Mouse (Mus musculus): Measurements from ENCODE around the gene Ngrn. TPM values are rescaled to one million over a fixed set of nuclear protein-coding genes. Genes with fewer than 3 reads are reported as not detected.

Ngrn gene
- total and polyA plus RNA-seq, 2 experiments from 2014 or later: 50.9 to 80.6 TPM

- 57% methylated on average over 9 of the region's 9 CpGs for WGBS
- H3K4me3 ChIP-seq (ENCODE audit: low read depth, low read length): peak overlapping the region; percentile 68; the same call in 1 of the 2 replicates
- H3K27me3 ChIP-seq (ENCODE audit: insufficient read depth, low read length): no peaks in the 10 kb centered on the region; the same call in 1 of the 2 replicates
- H3K36me3 ChIP-seq (ENCODE audit: insufficient read depth, low read length): peaks cover 7% of the 10 kb centered on the region; the same call in 1 of the 2 replicates
- no peak overlapping the region for H3K9ac ChIP-seq (replicated peaks; ENCODE audit: low read length, poor library complexity, severe bottlenecking)
- DNase-seq (ENCODE audit: low spot score) (no peak), ATAC-seq (ENCODE audit: low FRiP score) (no peak)
- no peaks in the 10 kb centered on the region for H3K4me1 ChIP-seq (ENCODE audit: insufficient read depth, low read length)
- no peak for TF ChIP-seq CTCF (IDR thresholded peaks at IDR 0.05)
- H3K4me2 ChIP-seq (ENCODE audit: low read depth, low read length, poor library complexity, severe bottlenecking): peak overlapping the region; percentile 76
- no peaks in the 10 kb centered on the region for H3K9me3 ChIP-seq (ENCODE audit: low read length)
- H3K27ac ChIP-seq (ENCODE audit: low read depth, low read length): no peak overlapping the region
These were observed 27.2 kb upstream of the Ngrn start for GRCm38 (mm10) chr7:80233799-80234198.

GRCm38 (mm10) chr7:80238542-80238941 lies 22.5 kb upstream of the Ngrn start:
- no peak for ATAC-seq (ENCODE audit: low FRiP score)
- Histone ChIP-seq H3K36me3 (ENCODE audit: insufficient read depth, low read length) (peaks cover 19% of the 10 kb centered on the region), H3K4me3 (ENCODE audit: low read depth, low read length) (no peak overlapping the region), H3K27ac (ENCODE audit: low read depth, low read length) (no peak overlapping the region), H3K4me1 (ENCODE audit: insufficient read depth, low read length) (no peaks in the 10 kb centered on the region), H3K27me3 (ENCODE audit: insufficient read depth, low read length) (no peaks in the 10 kb centered on the region), H3K9ac (replicated peaks; ENCODE audit: low read length, poor library complexity, severe bottlenecking) (no peak overlapping the region), H3K9me3 (ENCODE audit: low read length) (no peaks in the 10 kb centered on the region), H3K4me2 (ENCODE audit: low read depth, low read length, poor library complexity, severe bottlenecking) (no peak overlapping the region)
- WGBS: 91% methylated on average over 10 of the region's 10 CpGs
- TF ChIP-seq CTCF (IDR thresholded peaks at IDR 0.05): no peak
- DNase-seq (ENCODE audit: low spot score): no peak

- 87% methylated on average over 4 of the region's 4 CpGs for WGBS
- DNase-seq (ENCODE audit: low spot score) (no peak), ATAC-seq (ENCODE audit: low FRiP score) (no peak)
- no peak overlapping the region for H3K4me3 ChIP-seq (ENCODE audit: low read depth, low read length)
- no peaks in the 10 kb centered on the region for H3K4me1 ChIP-seq (ENCODE audit: insufficient read depth, low read length)
- peaks cover 19% of the 10 kb centered on the region for H3K36me3 ChIP-seq (ENCODE audit: insufficient read depth, low read length)
- no peak overlapping the region for H3K9ac ChIP-seq (replicated peaks; ENCODE audit: low read length, poor library complexity, severe bottlenecking)
- H3K9me3 ChIP-seq (ENCODE audit: low read length): no peaks in the 10 kb centered on the region
- TF ChIP-seq CTCF (IDR thresholded peaks at IDR 0.05): no peak
- no peak overlapping the region for H3K27ac ChIP-seq (ENCODE audit: low read depth, low read length)
- H3K4me2 ChIP-seq (ENCODE audit: low read depth, low read length, poor library complexity, severe bottlenecking): no peak overlapping the region
- no peaks in the 10 kb centered on the region for H3K27me3 ChIP-seq (ENCODE audit: insufficient read depth, low read length)
These were observed 19.4 kb upstream of the Ngrn start for GRCm38 (mm10) chr7:80241661-80242060.

GRCm38 (mm10) chr7:80244851-80245250 lies 16.2 kb upstream of the Ngrn start:
- TF ChIP-seq CTCF (IDR thresholded peaks at IDR 0.05): no peak
- H3K27me3 ChIP-seq (ENCODE audit: insufficient read depth, low read length): no peaks in the 10 kb centered on the region
- H3K4me1 ChIP-seq (ENCODE audit: insufficient read depth, low read length): no peaks in the 10 kb centered on the region
- H3K4me2 ChIP-seq (ENCODE audit: low read depth, low read length, poor library complexity, severe bottlenecking): no peak overlapping the region
- H3K4me3 ChIP-seq (ENCODE audit: low read depth, low read length): no peak overlapping the region
- DNase-seq (ENCODE audit: low spot score) (no peak), ATAC-seq (ENCODE audit: low FRiP score) (no peak)
- H3K9ac ChIP-seq (replicated peaks; ENCODE audit: low read length, poor library complexity, severe bottlenecking): no peak overlapping the region
- no peak overlapping the region for H3K27ac ChIP-seq (ENCODE audit: low read depth, low read length)
- H3K36me3 ChIP-seq (ENCODE audit: insufficient read depth, low read length): peaks cover 5% of the 10 kb centered on the region
- H3K9me3 ChIP-seq (ENCODE audit: low read length): no peaks in the 10 kb centered on the region
- WGBS: 93% methylated on average over 4 of the region's 4 CpGs

GRCm38 (mm10) chr7:80246148-80246721 lies 14.8 kb upstream of the Ngrn start, which contains the start of gene Ttll13:
Gene Ttll13 (plus strand): TSS chr7:80246376.
- peak; percentile 72 for TF ChIP-seq CTCF (IDR thresholded peaks at IDR 0.05)
- Histone ChIP-seq H3K27ac (ENCODE audit: low read depth, low read length) (peak within 1 kb of the TSS; percentile 77), H3K9me3 (ENCODE audit: low read length) (no peaks in the 10 kb centered on the region), H3K9ac (replicated peaks; ENCODE audit: low read length, poor library complexity, severe bottlenecking) (peak within 1 kb of the TSS; percentile 50), H3K4me1 (ENCODE audit: insufficient read depth, low read length) (no peaks in the 10 kb centered on the region), H3K36me3 (ENCODE audit: insufficient read depth, low read length) (no peaks in the 10 kb centered on the region), H3K4me2 (ENCODE audit: low read depth, low read length, poor library complexity, severe bottlenecking) (peak within 1 kb of the TSS; percentile 50), H3K27me3 (ENCODE audit: insufficient read depth, low read length) (no peaks in the 10 kb centered on the region), H3K4me3 (ENCODE audit: low read depth, low read length) (peak within 1 kb of the TSS; percentile 51)
- ATAC-seq (ENCODE audit: low FRiP score): peak; percentile 97
- WGBS: under 1% methylated on average over 47 of the region's 48 CpGs
- DNase-seq (ENCODE audit: low spot score): peak; percentile 99

GRCm38 (mm10) chr7:80246859-80247258 lies 14.2 kb upstream of the Ngrn start:
- H3K9me3 ChIP-seq (ENCODE audit: low read length): no peaks in the 10 kb centered on the region
- TF ChIP-seq CTCF (IDR thresholded peaks at IDR 0.05): no peak
- H3K27me3 ChIP-seq (ENCODE audit: insufficient read depth, low read length): no peaks in the 10 kb centered on the region
- H3K4me3 ChIP-seq (ENCODE audit: low read depth, low read length): peak overlapping the region; percentile 51
- 71% methylated on average over 7 of the region's 7 CpGs for WGBS
- H3K36me3 ChIP-seq (ENCODE audit: insufficient read depth, low read length): no peaks in the 10 kb centered on the region
- no peak overlapping the region for H3K9ac ChIP-seq (replicated peaks; ENCODE audit: low read length, poor library complexity, severe bottlenecking)
- no peak for ATAC-seq (ENCODE audit: low FRiP score)
- H3K4me1 ChIP-seq (ENCODE audit: insufficient read depth, low read length): no peaks in the 10 kb centered on the region
- DNase-seq (ENCODE audit: low spot score): no peak
- peak overlapping the region; percentile 50; the same call in 1 of the 2 replicates for H3K4me2 ChIP-seq (ENCODE audit: low read depth, low read length, poor library complexity, severe bottlenecking)
- H3K27ac ChIP-seq (ENCODE audit: low read depth, low read length): peak overlapping the region; percentile 77
